Mouse (Mus musculus): ENCODE results near the gene Gm6899. TPM values are rescaled to one million over a fixed set of nuclear protein-coding genes. Genes with fewer than 3 reads are reported as not detected.
A peak's percentile ranks its signal among the peaks of the same experiment; 100 is the strongest.

Gm6899 gene
- total and polyA plus RNA-seq, 2 experiments = not detected

- TF ChIP-seq POLR2A (IDR thresholded peaks at IDR 0.05; ENCODE audit: extremely low read depth, insufficient read depth, low read length) = no peak
- TF ChIP-seq CTCF (IDR thresholded peaks at IDR 0.05; ENCODE audit: low read depth, low read length) = no peak
- no peaks in the 10 kb centered on the region for H3K36me3 ChIP-seq (ENCODE audit: control insufficient read depth, insufficient read depth, low read length)
- 75% methylated on average over 2 of the region's 2 CpGs for WGBS
- DNase-seq (ENCODE audit: extremely low read depth, low read depth, low spot score) = no peak
- no peaks in the 10 kb centered on the region for H3K79me2 ChIP-seq (ENCODE audit: control insufficient read depth, insufficient read depth, low read length)
- no peak overlapping the region for H3K4me3 ChIP-seq (ENCODE audit: insufficient read depth, low read depth, low read length)
- H3K27ac ChIP-seq (replicated peaks; ENCODE audit: insufficient read depth, low read depth, low read length) = no peak overlapping the region
- H3K4me1 ChIP-seq (ENCODE audit: control insufficient read depth, insufficient read depth, low read length) = no peaks in the 10 kb centered on the region
- no peaks in the 10 kb centered on the region for H3K27me3 ChIP-seq (ENCODE audit: control insufficient read depth, insufficient read depth, low read length)
- no peak overlapping the region for H3K9ac ChIP-seq (ENCODE audit: low read depth, low read length)
Observed at GRCm38 (mm10) chr11:26618475-26619223, 25.6 kb downstream of the Gm6899 start.

- 82% methylated on average over 5 of the region's 5 CpGs for WGBS
- no peak overlapping the region for H3K27ac ChIP-seq (replicated peaks; ENCODE audit: insufficient read depth, low read depth, low read length)
Observed at GRCm38 (mm10) chr11:26622727-26623126, 29.7 kb downstream of the Gm6899 start.

GRCm38 (mm10) chr11:26636239-26636638, 43.2 kb downstream of the Gm6899 start:
- no peak for TF ChIP-seq CTCF (IDR thresholded peaks at IDR 0.05; ENCODE audit: low read depth, low read length)
- no peak for TF ChIP-seq POLR2A (IDR thresholded peaks at IDR 0.05; ENCODE audit: extremely low read depth, insufficient read depth, low read length)
- no peaks in the 10 kb centered on the region for H3K36me3 ChIP-seq (ENCODE audit: control insufficient read depth, insufficient read depth, low read length)
- no peak overlapping the region for H3K27ac ChIP-seq (replicated peaks; ENCODE audit: insufficient read depth, low read depth, low read length)
- no peaks in the 10 kb centered on the region for H3K4me1 ChIP-seq (ENCODE audit: control insufficient read depth, insufficient read depth, low read length)
- WGBS = 76% methylated on average over 1 of the region's 1 CpGs
- H3K9ac ChIP-seq (ENCODE audit: low read depth, low read length) = no peak overlapping the region
- no peaks in the 10 kb centered on the region for H3K27me3 ChIP-seq (ENCODE audit: control insufficient read depth, insufficient read depth, low read length)
- no peaks in the 10 kb centered on the region for H3K79me2 ChIP-seq (ENCODE audit: control insufficient read depth, insufficient read depth, low read length)
- no peak overlapping the region for H3K4me3 ChIP-seq (ENCODE audit: insufficient read depth, low read depth, low read length)
- DNase-seq (ENCODE audit: extremely low read depth, low read depth, low spot score) = no peak

More at GRCm38 (mm10) chr11:26622727-26623126, 29.7 kb downstream of the Gm6899 start:
- Histone ChIP-seq H3K27me3 (ENCODE audit: control insufficient read depth, insufficient read depth, low read length) (no peaks in the 10 kb centered on the region), H3K4me3 (ENCODE audit: insufficient read depth, low read depth, low read length) (no peak overlapping the region), H3K9ac (ENCODE audit: low read depth, low read length) (no peak overlapping the region), H3K79me2 (ENCODE audit: control insufficient read depth, insufficient read depth, low read length) (no peaks in the 10 kb centered on the region), H3K36me3 (ENCODE audit: control insufficient read depth, insufficient read depth, low read length) (no peaks in the 10 kb centered on the region), H3K4me1 (ENCODE audit: control insufficient read depth, insufficient read depth, low read length) (no peaks in the 10 kb centered on the region)
- no peak for TF ChIP-seq CTCF (IDR thresholded peaks at IDR 0.05; ENCODE audit: low read depth, low read length)
- TF ChIP-seq POLR2A (IDR thresholded peaks at IDR 0.05; ENCODE audit: extremely low read depth, insufficient read depth, low read length) = no peak
- DNase-seq (ENCODE audit: extremely low read depth, low read depth, low spot score) = no peak

- no peaks in the 10 kb centered on the region for H3K79me2 ChIP-seq (ENCODE audit: control insufficient read depth, insufficient read depth, low read length)
- no peaks in the 10 kb centered on the region for H3K27me3 ChIP-seq (ENCODE audit: control insufficient read depth, insufficient read depth, low read length)
- no peak for TF ChIP-seq CTCF (IDR thresholded peaks at IDR 0.05; ENCODE audit: low read depth, low read length)
- TF ChIP-seq POLR2A (IDR thresholded peaks at IDR 0.05; ENCODE audit: extremely low read depth, insufficient read depth, low read length) = no peak
- peak; percentile 53 for DNase-seq (ENCODE audit: extremely low read depth, low read depth, low spot score)
- H3K27ac ChIP-seq (replicated peaks; ENCODE audit: insufficient read depth, low read depth, low read length) = no peak overlapping the region
- no peaks in the 10 kb centered on the region for H3K36me3 ChIP-seq (ENCODE audit: control insufficient read depth, insufficient read depth, low read length)
- H3K4me1 ChIP-seq (ENCODE audit: control insufficient read depth, insufficient read depth, low read length) = no peaks in the 10 kb centered on the region
- 61% methylated on average over 8 of the region's 8 CpGs for WGBS
- no peak overlapping the region for H3K9ac ChIP-seq (ENCODE audit: low read depth, low read length)
- H3K4me3 ChIP-seq (ENCODE audit: insufficient read depth, low read depth, low read length) = no peak overlapping the region
Observed at GRCm38 (mm10) chr11:26640314-26640785, 47.3 kb downstream of the Gm6899 start.

- 97% methylated on average over 1 of the region's 1 CpGs for WGBS
- TF ChIP-seq POLR2A (IDR thresholded peaks at IDR 0.05; ENCODE audit: extremely low read depth, insufficient read depth, low read length) (no peak), CTCF (IDR thresholded peaks at IDR 0.05; ENCODE audit: low read depth, low read length) (no peak)
- Histone ChIP-seq H3K27ac (replicated peaks; ENCODE audit: insufficient read depth, low read depth, low read length) (no peak overlapping the region), H3K27me3 (ENCODE audit: control insufficient read depth, insufficient read depth, low read length) (no peaks in the 10 kb centered on the region), H3K4me1 (ENCODE audit: control insufficient read depth, insufficient read depth, low read length) (no peaks in the 10 kb centered on the region), H3K36me3 (ENCODE audit: control insufficient read depth, insufficient read depth, low read length) (no peaks in the 10 kb centered on the region), H3K79me2 (ENCODE audit: control insufficient read depth, insufficient read depth, low read length) (no peaks in the 10 kb centered on the region), H3K9ac (ENCODE audit: low read depth, low read length) (no peak overlapping the region), H3K4me3 (ENCODE audit: insufficient read depth, low read depth, low read length) (no peak overlapping the region)
- DNase-seq (ENCODE audit: extremely low read depth, low read depth, low spot score) = no peak
Observed at GRCm38 (mm10) chr11:26642141-26642540, 49.1 kb downstream of the Gm6899 start.

Other genes starting within 250 kb of the Gm6899 start
- 10.0 and 10.7 TPM in 2 replicates for gene Fancl, start 207.1 kb upstream of the Gm6899 start, total RNA-seq (2014; rRNA removed)
- 1.2 and 1.7 TPM in 2 replicates for gene Fancl, start 207.1 kb upstream of the Gm6899 start, polyA plus RNA-seq (2012; rRNA removed)
- 5.3 and 6.3 TPM in 2 replicates for gene Vrk2, start 758 bp downstream of the Gm6899 start, total RNA-seq (2014; rRNA removed)
- 1.2 and 1.3 TPM in 2 replicates for gene Vrk2, start 758 bp downstream of the Gm6899 start, polyA plus RNA-seq (2012; rRNA removed)

Data from liver, adult 2 months (tissue).